Mouse (Mus musculus): ENCODE results near the gene Flot1.

Flot1 gene

GRCm38 (mm10) chr17:35868961-35869345 is 45.9 kb downstream of the Flot1 start:
- DNase-seq = no peak

DNA sequence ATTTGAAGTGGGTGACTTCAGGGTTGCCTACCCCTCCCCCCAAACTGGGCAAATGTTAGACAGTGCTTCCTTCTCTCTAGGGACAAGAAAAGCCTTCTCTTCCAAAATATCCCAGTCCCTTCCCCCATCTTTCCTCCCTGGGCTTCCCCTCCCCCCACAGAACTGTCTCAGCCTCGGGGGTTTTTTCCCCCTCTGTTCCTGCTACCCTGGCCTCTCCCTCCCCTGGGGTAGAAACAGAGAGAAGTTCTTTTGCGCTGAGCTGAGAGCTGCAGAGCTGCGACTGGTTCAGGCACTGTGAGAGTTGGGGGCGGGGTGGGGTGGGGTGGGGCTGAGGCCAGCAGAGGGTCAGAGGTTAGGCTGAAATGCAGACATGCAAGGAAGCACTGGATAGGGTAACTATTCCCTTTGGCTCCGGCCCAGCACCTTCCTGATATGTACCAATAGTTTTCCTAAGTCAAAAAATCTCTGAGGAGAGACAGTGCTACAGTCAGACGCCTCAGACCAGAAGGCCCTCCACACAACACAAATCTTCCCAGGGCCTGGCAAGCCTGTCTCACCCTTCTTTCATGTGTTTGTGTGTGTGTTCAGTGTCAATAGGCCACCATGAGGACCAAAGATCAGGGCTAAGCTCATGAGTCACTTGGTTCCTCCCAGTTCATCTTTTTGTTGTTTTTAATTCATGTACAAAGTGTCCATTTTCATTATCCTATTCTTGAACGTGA is 46.5 kb downstream of the Flot1 start:
- DNase-seq = peak; percentile 98

GRCm38 (mm10) chr17:35870151-35870883 is 47.3 kb downstream of the Flot1 start:
- peak; percentile 99 for DNase-seq

GRCm38 (mm10) chr17:35870884-35871696 is 48.1 kb downstream of the Flot1 start:
- DNase-seq = peak; percentile 89

- peak; percentile 98 for DNase-seq
Observed at GRCm38 (mm10) chr17:35873774-35874519, 50.9 kb downstream of the Flot1 start.

- DNase-seq = peak; percentile 92
Observed at GRCm38 (mm10) chr17:35874721-35875120, 51.7 kb downstream of the Flot1 start.

DNA sequence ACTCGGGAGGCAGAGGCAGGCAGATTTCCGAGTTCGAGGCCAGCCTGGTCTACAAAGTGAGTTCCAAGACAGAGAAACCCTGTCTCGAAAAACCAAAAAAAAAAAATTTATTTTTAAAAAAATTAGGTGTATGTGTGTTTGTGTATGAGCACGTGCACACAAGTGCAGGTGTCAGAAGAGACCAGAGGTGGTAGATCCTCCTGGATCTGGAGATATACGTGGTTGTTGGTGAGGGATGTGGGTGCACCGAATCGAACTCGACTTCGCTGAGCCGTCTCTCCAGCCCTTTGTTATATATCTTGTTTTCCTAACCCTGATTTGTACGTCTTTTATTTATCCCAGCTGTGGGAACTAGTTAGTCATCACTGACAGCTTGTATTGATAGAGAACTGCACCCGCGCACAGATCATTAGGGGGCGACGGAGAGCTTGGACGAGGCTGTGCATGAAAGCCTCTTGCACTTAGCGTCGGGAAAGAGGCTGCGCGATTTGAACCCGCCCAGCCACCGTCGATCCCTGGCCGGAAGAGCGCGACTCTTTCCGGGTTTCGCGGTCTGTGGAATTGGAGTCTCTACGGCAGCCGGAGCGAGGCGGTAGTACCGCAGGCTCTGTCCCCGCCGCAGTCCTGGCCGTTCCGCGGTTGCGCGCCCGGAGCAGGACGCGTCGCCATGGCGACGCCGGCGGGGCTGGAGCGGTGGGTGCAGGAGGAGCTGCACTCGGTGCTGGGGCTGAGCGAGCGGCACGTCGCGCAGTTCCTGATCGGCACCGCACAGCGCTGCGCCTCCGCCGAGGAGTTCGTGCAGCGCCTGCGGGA is 56.4 kb downstream of the Flot1 start, which contains the start of gene Dhx16:
TSS of gene Dhx16 (plus strand) at position 575 of the 813 bp plus-strand sequence.
- DNase-seq = peak; percentile 99
